Mouse (Mus musculus) forebrain, embryonic 14.5 days (tissue): ENCODE results near the gene Sh3pxd2a. TPM values are rescaled to one million over a fixed set of nuclear protein-coding genes. Genes with fewer than 3 reads are reported as not detected.

ENCODE experiments used
- ATAC-seq: fragments of 200-750 bp; cut with Nextera tagmentation; 2 replicates; pipeline ENCODE4 v1.8.0; 2017; ENCODE audit warnings: mild to moderate bottlenecking, moderate library complexity
- DNase-seq: peaks from one replicate; pipeline ENCODE4 v3.0.0-alpha.2; 2015; ENCODE audit warnings: low spot score
- H3K27ac ChIP-seq: fragments of 300-500 bp; sonication (generic); 2 replicates; pipeline ENCODE4 v1.5.1; 2014; ENCODE audit warnings: low read depth, mild to moderate bottlenecking, control low read depth, low read length, moderate library complexity
- H3K27me3 ChIP-seq: fragments of 300-500 bp; sonication (generic); replicated peaks from 2 replicates; pipeline ENCODE4 v1.6.1; 2014; ENCODE audit warnings: low read length, control low read depth, mixed read lengths; ENCODE audit not compliant: control insufficient read depth, insufficient read depth
- H3K36me3 ChIP-seq: fragments of 300-500 bp; sonication (generic); 2 replicates; pipeline ENCODE4 v1.6.1; 2014; ENCODE audit warnings: low read length, control low read depth; ENCODE audit not compliant: control insufficient read depth, insufficient read depth
- H3K4me1 ChIP-seq: fragments of 300-500 bp; sonication (generic); 2 replicates; pipeline ENCODE4 v1.6.1; 2014; ENCODE audit warnings: antibody characterized with exemption, low read length, control low read depth; ENCODE audit not compliant: control insufficient read depth, insufficient read depth
- H3K4me2 ChIP-seq: fragments of 300-500 bp; sonication (generic); 2 replicates; pipeline ENCODE4 v1.6.1; 2014; ENCODE audit warnings: mild to moderate bottlenecking, control low read depth, low read length
- H3K4me3 ChIP-seq: fragments of 300-500 bp; sonication (generic); 2 replicates; pipeline ENCODE4 v1.5.1; 2014; ENCODE audit warnings: low read depth, low read length, control low read depth
- H3K9ac ChIP-seq: fragments of 300-500 bp; sonication (generic); 2 replicates; pipeline ENCODE4 v1.6.1; 2014; ENCODE audit warnings: mild to moderate bottlenecking, low read length, control low read depth, moderate library complexity
- H3K9me3 ChIP-seq: fragments of 300-500 bp; sonication (generic); replicated peaks from 2 replicates; pipeline ENCODE4 v1.6.1; 2016; ENCODE audit warnings: low read length, control low read depth, mixed read lengths; ENCODE audit not compliant: control insufficient read depth
- WGBS: fragments of 180-500 bp; shearing (Covaris S2); extraction: QIAGEN DNeasy Blood & Tissue Kit; methylation state at CpG from one replicate; pipeline ENCODE4 v1.1.7; 2014; 5-methylcytosine and 5-hydroxymethylcytosine counted together
- polyA plus RNA-seq: library from polyadenylated mRNA; unstranded; fragments of >200 nt; fragmentation: Nextera tagmentation; extraction: Ambion mirVana; gene quantifications from 2 replicates; pipeline ENCODE4 v1.2.1, GENCODE M21; 2014

Sh3pxd2a gene
- polyA plus RNA-seq, 1 experiment from 2014 or later = 3.4 TPM

DNA sequence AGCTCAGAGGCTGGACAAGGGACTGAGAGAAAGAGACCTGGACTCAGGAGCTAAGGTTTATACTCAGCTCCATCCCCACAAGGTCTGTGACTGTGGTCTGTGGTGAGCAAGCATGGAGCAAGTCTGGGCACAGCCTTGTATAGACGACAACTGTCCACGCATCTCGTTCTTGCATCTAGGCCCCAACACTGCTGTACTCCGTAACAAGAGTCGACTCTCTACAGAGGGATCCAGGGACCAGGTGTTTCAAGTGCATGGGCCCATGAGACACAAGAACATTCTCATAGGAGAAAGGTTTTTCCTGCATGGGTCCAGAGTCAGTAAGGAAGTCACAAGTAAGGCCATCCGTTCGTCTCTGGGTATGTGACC lies 23.8 kb downstream of the Sh3pxd2a start:
- Histone ChIP-seq H3K36me3 (no peaks in the 10 kb centered on the region), H3K4me2 (no peak overlapping the region), H3K27me3 (no peaks in the 10 kb centered on the region), H3K4me1 (peaks cover 9% of the 10 kb centered on the region; the same call in 1 of the 2 replicates), H3K9me3 (no peaks in the 10 kb centered on the region), H3K4me3 (no peak overlapping the region), H3K27ac (no peak overlapping the region), H3K9ac (no peak overlapping the region)
- ATAC-seq = no peak
- no peak for DNase-seq
- 93% methylated on average over 7 of the region's 7 CpGs for WGBS

DNA sequence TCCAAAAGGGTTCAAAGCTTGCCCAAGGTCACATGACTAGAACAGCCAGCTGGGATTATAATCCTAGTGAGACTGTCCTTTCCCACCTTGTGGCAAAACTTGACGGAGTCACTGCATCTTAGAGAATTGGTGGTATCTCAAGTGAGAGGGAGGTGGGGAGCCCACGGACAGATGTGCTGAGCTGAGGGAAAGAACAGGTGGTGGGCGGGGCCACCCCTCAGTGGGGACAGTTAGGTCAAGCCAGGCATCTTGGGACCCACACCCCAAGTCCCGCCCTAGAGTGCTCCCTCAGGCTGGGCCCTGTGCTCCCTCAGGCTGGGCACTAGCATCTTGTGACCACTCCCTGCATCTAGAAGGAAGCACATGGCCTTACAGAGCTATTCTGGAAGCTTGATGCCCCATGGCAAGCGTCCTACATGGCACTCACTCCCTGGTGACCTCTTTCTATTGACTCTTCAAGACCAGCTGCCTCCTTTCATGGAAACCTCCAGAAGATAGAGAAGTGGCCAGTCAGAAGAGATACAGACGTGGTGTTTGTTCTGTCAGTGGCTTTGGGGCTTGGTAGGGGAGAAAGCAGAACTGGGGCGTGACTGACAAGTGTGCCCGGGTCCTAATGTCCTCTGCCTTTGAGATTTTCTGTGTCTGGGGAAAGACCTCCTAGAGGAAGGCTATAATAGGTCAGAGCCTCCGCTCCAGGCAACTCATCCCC lies 24.3 kb downstream of the Sh3pxd2a start:
- H3K9ac ChIP-seq = no peak overlapping the region
- H3K9me3 ChIP-seq = no peaks in the 10 kb centered on the region
- H3K4me3 ChIP-seq = no peak overlapping the region
- no peak for DNase-seq
- peaks cover 7% of the 10 kb centered on the region; the same call in 1 of the 2 replicates for H3K4me1 ChIP-seq
- no peaks in the 10 kb centered on the region for H3K27me3 ChIP-seq
- no peak overlapping the region for H3K4me2 ChIP-seq
- WGBS = 89% methylated on average over 9 of the region's 9 CpGs
- H3K36me3 ChIP-seq = no peaks in the 10 kb centered on the region
- no peak overlapping the region for H3K27ac ChIP-seq
- ATAC-seq = no peak

DNA sequence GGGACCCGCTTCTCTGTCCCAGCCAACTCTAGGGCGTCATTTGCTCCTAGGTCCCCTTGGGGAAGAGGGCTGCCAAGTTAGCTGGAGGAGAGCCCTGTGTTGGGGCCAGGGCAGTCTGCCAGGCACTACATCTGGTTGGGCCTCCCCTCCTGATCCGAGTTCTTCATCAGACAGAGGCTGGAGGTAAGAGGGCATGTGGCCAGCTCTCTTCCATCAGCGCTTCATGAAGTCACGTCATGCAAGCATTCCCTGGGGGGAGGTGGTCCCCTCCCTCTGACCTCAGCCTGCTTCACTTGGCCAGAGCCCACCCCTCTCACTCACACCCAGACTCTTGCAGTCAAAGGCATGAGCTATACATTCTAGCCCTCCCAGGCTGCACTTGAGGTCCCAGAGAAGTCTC lies 25.8 kb downstream of the Sh3pxd2a start:
- H3K27me3 ChIP-seq = no peaks in the 10 kb centered on the region
- WGBS = 29% methylated on average over 5 of the region's 5 CpGs
- no peak overlapping the region for H3K9ac ChIP-seq
- ATAC-seq (peak; percentile 71), DNase-seq (peak; percentile 76)
- H3K36me3 ChIP-seq = no peaks in the 10 kb centered on the region
- H3K9me3 ChIP-seq = no peaks in the 10 kb centered on the region
- peaks cover 6% of the 10 kb centered on the region; the same call in 1 of the 2 replicates for H3K4me1 ChIP-seq
- no peak overlapping the region for H3K4me3 ChIP-seq
- H3K27ac ChIP-seq = no peak overlapping the region
- H3K4me2 ChIP-seq = no peak overlapping the region

DNA sequence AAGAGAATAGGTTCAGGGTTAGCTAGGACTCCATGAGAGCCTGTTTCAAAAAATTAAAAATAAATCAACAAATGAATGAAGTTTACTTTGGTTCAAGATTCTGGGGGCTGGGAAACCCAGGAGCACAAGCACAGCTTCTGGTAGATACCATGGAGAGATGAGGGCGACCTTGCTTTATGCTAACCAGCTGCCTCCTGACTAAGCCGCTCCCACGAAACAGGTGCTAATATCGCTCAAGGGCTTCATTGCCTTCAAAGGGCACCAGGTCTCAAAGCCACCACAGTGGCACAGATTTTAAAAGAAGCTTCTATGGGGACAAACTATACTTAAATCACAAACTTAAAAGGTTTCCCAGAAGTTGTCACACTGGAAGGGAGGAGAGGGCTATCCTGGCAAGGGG lies 27.2 kb downstream of the Sh3pxd2a start:
- ATAC-seq (no peak), DNase-seq (no peak)
- 91% methylated on average over 4 of the region's 4 CpGs for WGBS
- peaks cover 3% of the 10 kb centered on the region; the same call in 1 of the 2 replicates for H3K4me1 ChIP-seq
- H3K4me2 ChIP-seq = no peak overlapping the region
- H3K27me3 ChIP-seq = no peaks in the 10 kb centered on the region
- no peak overlapping the region for H3K27ac ChIP-seq
- no peak overlapping the region for H3K9ac ChIP-seq
- H3K4me3 ChIP-seq = no peak overlapping the region
- no peaks in the 10 kb centered on the region for H3K9me3 ChIP-seq
- no peaks in the 10 kb centered on the region for H3K36me3 ChIP-seq

DNA sequence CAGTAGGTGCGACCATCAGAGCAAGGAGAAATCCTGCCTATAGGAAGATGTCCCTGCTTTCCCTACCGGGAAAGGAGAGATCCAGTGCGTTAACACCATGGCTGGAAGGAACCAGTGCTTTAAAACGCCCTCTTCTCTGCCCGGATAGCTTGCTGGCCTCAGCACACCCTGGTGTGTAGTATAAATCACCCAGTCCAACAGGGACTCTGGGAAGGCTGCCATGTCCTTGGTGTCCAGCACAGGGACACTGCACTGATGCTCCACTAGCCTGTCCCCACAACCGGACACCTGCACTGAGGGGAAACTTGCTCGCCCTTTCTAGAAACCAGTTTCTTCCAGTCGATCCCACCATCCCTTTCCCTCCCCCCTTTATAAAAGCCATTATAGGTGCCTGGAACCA lies 28.0 kb downstream of the Sh3pxd2a start:
- no peak for DNase-seq
- Histone ChIP-seq H3K36me3 (no peaks in the 10 kb centered on the region), H3K27me3 (no peaks in the 10 kb centered on the region), H3K4me3 (no peak overlapping the region), H3K4me2 (no peak overlapping the region), H3K27ac (no peak overlapping the region), H3K9ac (no peak overlapping the region), H3K4me1 (peaks cover 3% of the 10 kb centered on the region; the same call in 1 of the 2 replicates), H3K9me3 (no peaks in the 10 kb centered on the region)
- WGBS = 90% methylated on average over 8 of the region's 8 CpGs
- ATAC-seq = no peak

DNA sequence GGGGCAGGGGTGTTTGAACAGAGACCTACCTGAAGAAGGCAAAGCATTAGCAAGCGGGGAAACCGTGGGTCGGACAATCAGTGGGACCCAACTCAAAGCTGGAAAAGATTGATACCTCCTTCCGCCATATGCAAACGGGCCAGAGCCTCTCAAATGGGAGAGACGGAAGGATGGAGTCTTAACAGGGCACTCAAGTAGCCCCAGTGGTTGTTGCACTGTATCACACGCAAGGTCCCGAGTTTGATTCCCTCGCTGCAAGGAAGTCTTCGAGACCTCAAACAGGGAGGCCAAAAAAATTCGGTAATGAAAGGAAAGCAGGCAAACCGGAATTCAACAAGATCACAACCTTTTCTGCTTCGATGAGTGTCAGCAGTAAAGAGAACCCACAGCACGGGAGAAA lies 29.5 kb downstream of the Sh3pxd2a start:
- Histone ChIP-seq H3K27me3 (no peaks in the 10 kb centered on the region), H3K36me3 (no peaks in the 10 kb centered on the region), H3K4me3 (no peak overlapping the region), H3K9me3 (no peaks in the 10 kb centered on the region), H3K4me2 (no peak overlapping the region), H3K4me1 (peaks cover 3% of the 10 kb centered on the region; the same call in 1 of the 2 replicates), H3K27ac (no peak overlapping the region), H3K9ac (no peak overlapping the region)
- 94% methylated on average over 14 of the region's 14 CpGs for WGBS
- no peak for ATAC-seq
- no peak for DNase-seq

DNA sequence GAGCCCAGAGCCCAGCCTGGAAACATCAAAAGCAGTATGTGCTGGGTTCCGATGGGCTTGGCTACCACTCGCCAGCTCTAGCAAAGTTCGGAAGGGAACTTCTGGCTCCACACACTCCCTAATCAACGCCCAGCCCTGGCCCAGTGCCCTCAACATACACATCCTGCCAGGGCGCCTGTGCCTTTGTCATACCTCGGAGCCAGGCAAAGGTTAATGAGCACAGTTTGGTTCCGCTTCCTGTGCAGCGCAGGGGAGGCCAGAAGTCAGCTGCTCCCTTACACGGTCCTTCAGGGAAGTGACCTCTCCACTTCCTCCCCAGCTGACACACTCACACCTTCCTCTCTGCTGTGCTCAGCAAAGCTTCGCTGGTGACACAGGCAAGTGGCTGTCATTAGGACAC lies 31.9 kb downstream of the Sh3pxd2a start:
- WGBS = 56% methylated on average over 10 of the region's 10 CpGs
- Histone ChIP-seq H3K27ac (no peak overlapping the region), H3K9ac (no peak overlapping the region), H3K27me3 (no peaks in the 10 kb centered on the region), H3K9me3 (no peaks in the 10 kb centered on the region), H3K4me2 (no peak overlapping the region), H3K4me3 (no peak overlapping the region), H3K36me3 (no peaks in the 10 kb centered on the region), H3K4me1 (peaks cover 3% of the 10 kb centered on the region; the same call in 1 of the 2 replicates)
- DNase-seq (no peak), ATAC-seq (peak; percentile 29; the same call in 1 of the 2 replicates)

DNA sequence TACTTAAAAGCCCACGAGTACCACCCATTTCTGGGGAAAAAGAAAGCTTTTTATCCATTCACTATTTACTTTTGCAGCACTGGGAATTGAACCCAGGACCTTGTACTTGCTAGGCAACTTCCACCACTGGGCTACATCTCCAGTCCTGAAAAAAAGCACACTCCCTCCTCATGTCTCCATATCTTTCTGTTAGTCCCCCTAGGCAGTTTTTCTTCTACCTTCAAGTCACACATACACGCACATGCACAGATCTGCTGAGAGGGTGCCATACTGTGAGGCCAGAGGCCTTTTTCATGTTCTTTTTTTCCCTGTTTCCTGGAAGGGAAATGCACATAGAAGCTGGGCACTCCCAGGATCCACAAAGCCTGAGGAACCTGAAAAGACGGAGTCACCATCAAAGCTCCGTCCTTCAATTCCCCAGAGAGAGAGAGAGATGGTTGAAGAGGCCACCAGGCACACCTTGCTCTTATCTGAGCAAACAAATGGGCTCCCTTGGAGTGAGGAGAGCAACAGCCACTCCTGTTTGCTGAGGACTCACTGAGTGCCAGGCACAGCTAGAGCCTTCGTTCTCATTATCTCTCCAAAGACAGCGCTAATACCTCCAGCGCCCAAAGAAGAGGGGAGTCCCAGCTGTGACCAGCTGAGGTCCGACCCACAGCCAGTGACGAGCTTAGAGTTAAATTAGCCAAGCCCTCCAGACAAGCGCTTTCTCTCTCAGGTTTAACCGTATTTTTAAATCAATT lies 32.8 kb downstream of the Sh3pxd2a start:
- no peaks in the 10 kb centered on the region for H3K27me3 ChIP-seq
- H3K4me2 ChIP-seq = no peak overlapping the region
- H3K4me3 ChIP-seq = no peak overlapping the region
- WGBS = 57% methylated on average over 11 of the region's 11 CpGs
- H3K27ac ChIP-seq = no peak overlapping the region
- H3K4me1 ChIP-seq = peaks cover 3% of the 10 kb centered on the region; the same call in 1 of the 2 replicates
- H3K9me3 ChIP-seq = no peaks in the 10 kb centered on the region
- no peak for ATAC-seq
- no peak overlapping the region for H3K9ac ChIP-seq
- DNase-seq = no peak
- no peaks in the 10 kb centered on the region for H3K36me3 ChIP-seq

DNA sequence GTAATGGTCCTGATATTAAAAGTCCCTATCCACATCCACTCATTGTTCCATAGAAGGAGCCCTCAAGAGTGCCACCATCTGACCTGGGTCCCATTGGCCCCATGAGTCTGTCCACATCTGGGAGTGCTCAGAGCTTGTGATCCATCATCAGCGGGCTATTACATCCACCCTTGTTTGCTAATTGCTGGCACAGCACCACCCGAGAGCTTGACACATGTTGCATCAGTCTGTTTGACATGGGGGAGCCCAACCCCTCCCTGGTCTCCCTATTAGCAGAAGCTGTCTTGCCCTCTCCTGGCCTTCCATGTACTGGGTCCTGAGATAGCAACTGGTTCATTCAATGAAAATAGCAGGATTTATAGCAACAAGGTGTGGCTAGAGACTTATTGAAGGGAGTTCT lies 34.0 kb downstream of the Sh3pxd2a start:
- Histone ChIP-seq H3K9ac (no peak overlapping the region), H3K4me2 (no peak overlapping the region), H3K4me3 (no peak overlapping the region), H3K36me3 (no peaks in the 10 kb centered on the region), H3K4me1 (peaks cover 3% of the 10 kb centered on the region; the same call in 1 of the 2 replicates), H3K27me3 (no peaks in the 10 kb centered on the region), H3K27ac (no peak overlapping the region), H3K9me3 (no peaks in the 10 kb centered on the region)
- WGBS = 92% methylated on average over 2 of the region's 2 CpGs
- no peak for ATAC-seq
- DNase-seq = no peak
